Comparison of ENCODE assay signal across 16 mouse cellular contexts in genomic region chr3:34643067-34643466, GRCm38 (mm10). TPM values are rescaled to one million over a fixed set of nuclear protein-coding genes. Genes with fewer than 3 reads are reported as not detected.
DNase-seq lines count a peak whose midpoint lies in the region; ATAC-seq and TF ChIP-seq lines count a peak whose summit lies in the region.
"Had no signal": no experiment of that assay in that cellular context is flagged by ENCODE, and none has a peak within 500 bp of the region (broad histone marks: within the 10 kb centered on the region; RNA-seq: fewer than 3 reads in every experiment).

No protein-coding gene starts in this region.

- ATAC-seq in hindbrain, embryonic 13.5 days (ENCODE audit: low FRiP score) = no peak
- ATAC-seq in midbrain, postnatal 0 days (ENCODE audit: low FRiP score) = no peak
- no peak for ATAC-seq in megakaryocyte, adult 5-6 weeks (ENCODE audit: poor library complexity, severe bottlenecking)
- no peak for ATAC-seq in liver, postnatal 0 days

- H3K9ac ChIP-seq in ES-E14 (ENCODE audit: insufficient read depth, low read depth, low read length, poor library complexity, severe bottlenecking) = no peak overlapping the region
- 0 out of 2 replicates have a peak overlapping the region, but pooled peaks have one; percentile 69 for H3K9ac ChIP-seq in hindbrain, embryonic 13.5 days
- H3K9ac ChIP-seq in midbrain, postnatal 0 days (replicated peaks; ENCODE audit: low read length, poor library complexity, severe bottlenecking) = no peak overlapping the region
- no peak overlapping the region for H3K9ac ChIP-seq in liver, postnatal 0 days (replicated peaks)
- H3K9ac ChIP-seq: liver, embryonic 14.5 days had no signal

- WGBS in hindbrain, embryonic 13.5 days = 20% methylated on average over 5 of the region's 5 CpGs
- 30% methylated on average over 5 of the region's 5 CpGs for WGBS in midbrain, postnatal 0 days
- WGBS in liver, postnatal 0 days (ENCODE audit: insufficient replicate concordance) = 11% methylated on average over 5 of the region's 5 CpGs

- TF ChIP-seq EP300 in liver, postnatal 0 days (IDR thresholded peaks at IDR 0.05; ENCODE audit: low read depth) = no peak

- TF ChIP-seq CTCF in midbrain, postnatal 0 days (IDR thresholded peaks at IDR 0.05) = no peak
- no peak for TF ChIP-seq CTCF in liver, postnatal 0 days (IDR thresholded peaks at IDR 0.05; ENCODE audit: low read depth)

- H3K27me3 ChIP-seq in hindbrain, embryonic 13.5 days = peaks cover 71% of the 10 kb centered on the region
- H3K27me3 ChIP-seq in midbrain, postnatal 0 days (ENCODE audit: insufficient read depth, low read length) = peaks cover 21% of the 10 kb centered on the region
- H3K27me3 ChIP-seq in liver, postnatal 0 days (ENCODE audit: insufficient read depth, low read length) = peaks cover 92% of the 10 kb centered on the region
- H3K27me3 ChIP-seq: CH12.LX had no signal

- peak overlapping the region in 1 of 2 experiments; percentile 75; a peak in 2 of 4 replicates for H3K4me3 ChIP-seq in ES-E14 (ENCODE audit: insufficient read depth in 1 of 2, low read depth in 1 of 2, low read length in 2 of 2, poor library complexity in 1 of 2, severe bottlenecking in 1 of 2)
- H3K4me3 ChIP-seq in hindbrain, embryonic 13.5 days = no peak overlapping the region
- H3K4me3 ChIP-seq in midbrain, postnatal 0 days (ENCODE audit: low read depth, low read length) = no peak overlapping the region
- H3K4me3 ChIP-seq in liver, postnatal 0 days (ENCODE audit: low read depth, low read length) = no peak overlapping the region

- H3K27ac ChIP-seq in ES-E14 (ENCODE audit: insufficient read depth, low read depth, low read length, poor library complexity, severe bottlenecking) = no peak overlapping the region
- H3K27ac ChIP-seq in hindbrain, embryonic 13.5 days = peak overlapping the region; percentile 84
- 0 out of 2 replicates have a peak overlapping the region, but pooled peaks have one; percentile 18 for H3K27ac ChIP-seq in midbrain, postnatal 0 days (ENCODE audit: low read depth, low read length)
- H3K27ac ChIP-seq in liver, postnatal 0 days (ENCODE audit: low read depth) = no peak overlapping the region
- H3K27ac ChIP-seq: heart, embryonic 10.5 days; liver, embryonic 14.5 days; macrophage had no signal

- peaks cover 9 to 11% of the 10 kb centered on the region in 2 experiments for H3K4me1 ChIP-seq in ES-E14 (ENCODE audit: control insufficient read depth in 2 of 2, insufficient read depth in 2 of 2, low read length in 2 of 2, poor library complexity in 1 of 2)
- peaks cover 47% of the 10 kb centered on the region for H3K4me1 ChIP-seq in hindbrain, embryonic 13.5 days (replicated peaks)
- H3K4me1 ChIP-seq in midbrain, postnatal 0 days (ENCODE audit: insufficient read depth, low read length) = no peaks in the 10 kb centered on the region
- no peaks in the 10 kb centered on the region for H3K4me1 ChIP-seq in liver, postnatal 0 days (ENCODE audit: insufficient read depth)

- no peak for DNase-seq in ES-E14 (ENCODE audit: low read depth, low spot score)
- peak; percentile 9 for DNase-seq in embryo, embryonic 11 days
- DNase-seq in midbrain, postnatal 0 days (ENCODE audit: low spot score) = no peak
- no peak for DNase-seq in right cerebral cortex, postnatal 14 days
- no peak for DNase-seq in frontal cortex, postnatal 10 days (ENCODE audit: low spot score in 2 of 2)
- no peak for DNase-seq in liver, postnatal 0 days
- DNase-seq: adrenal gland, postnatal 14 days; spleen, adult 18-20 months had no signal

- H3K4me2 ChIP-seq in hindbrain, embryonic 13.5 days = peak overlapping the region; percentile 60
- H3K4me2 ChIP-seq in midbrain, postnatal 0 days (ENCODE audit: low read depth, low read length, poor library complexity, severe bottlenecking) = peak overlapping the region; percentile 50
- no peak overlapping the region for H3K4me2 ChIP-seq in liver, postnatal 0 days (ENCODE audit: low read depth, low read length)

- no peaks in the 10 kb centered on the region for H3K9me3 ChIP-seq in ES-E14 (ENCODE audit: control insufficient read depth, insufficient read depth, low read depth, low read length)
- H3K9me3 ChIP-seq in hindbrain, embryonic 13.5 days = no peaks in the 10 kb centered on the region
- no peaks in the 10 kb centered on the region for H3K9me3 ChIP-seq in midbrain, postnatal 0 days (ENCODE audit: low read length)
- no peaks in the 10 kb centered on the region for H3K9me3 ChIP-seq in liver, postnatal 0 days (ENCODE audit: low read length)
- H3K9me3 ChIP-seq: heart, embryonic 10.5 days had no signal

- in situ Hi-C loops in ES-E14 (cut with MboI; ENCODE audit: low sequenced_read_pairs in 2 of 2, unreplicated experiment in 2 of 2) = no loop called here

- no peaks in the 10 kb centered on the region for H3K36me3 ChIP-seq in ES-E14 (ENCODE audit: control insufficient read depth, insufficient read depth, low read length, poor library complexity, severe bottlenecking)
- H3K36me3 ChIP-seq in hindbrain, embryonic 13.5 days = no peaks in the 10 kb centered on the region
- no peaks in the 10 kb centered on the region for H3K36me3 ChIP-seq in midbrain, postnatal 0 days (ENCODE audit: insufficient read depth, low read length)
- no peaks in the 10 kb centered on the region for H3K36me3 ChIP-seq in liver, postnatal 0 days (replicated peaks; ENCODE audit: insufficient read depth, low read length)
- H3K36me3 ChIP-seq: heart, embryonic 10.5 days had no signal

TF ChIP-seq in ES-E14, 5 proteins besides CTCF, POLR2A, EP300 and RAD21:
- 0 out of 2 replicates have a peak, but pooled peaks have one; percentile 37 for TF ChIP-seq ZNF384 (IDR thresholded peaks at IDR 0.05; ENCODE audit: low read depth, low read length)
- no peak for TF ChIP-seq MAFK (IDR thresholded peaks at IDR 0.05; ENCODE audit: insufficient read depth, low read depth, low read length)

RNA-seq across cellular contexts. Expression of gene Sox2, which starts 7.1 kb away (rescaled TPM):
- 175 and 179 TPM in 2 replicates for total RNA-seq in ES-E14 (2012; rRNA removed)
- 16.9 and 19.2 TPM in 2 replicates for polyA plus RNA-seq in hindbrain, embryonic 13.5 days (2015; fragmentation: Nextera tagmentation; extraction: Ambion mirVana)
- total RNA-seq in midbrain, postnatal 0 days (2014; rRNA removed) = 77.8 and 79.1 TPM in 2 replicates
- 21.6 and 29.7 TPM in 2 replicates for polyA plus RNA-seq in midbrain, postnatal 0 days (2015; fragmentation: Nextera tagmentation; extraction: Ambion mirVana)
- not detected in 2 replicates for total RNA-seq in megakaryocyte, adult 5-6 weeks (2015)
- total RNA-seq in megakaryocyte, adult 5-6 weeks (2017) = not detected in 2 replicates
- not detected in 2 replicates for polyA plus RNA-seq in liver, postnatal 0 days (2015; fragmentation: Nextera tagmentation; extraction: Ambion mirVana)
- total RNA-seq: CH12.LX; common myeloid progenitor, adult 5-6 weeks; hematopoietic stem cell, adult 5-6 weeks had no signal
- polyA plus RNA-seq: macrophage had no signal

Comparison
In these comparisons a context has a peak if more than half of its experiments do, and no peak if none do; other contexts are left out.
1. H3K27ac ChIP-seq: peak in hindbrain, embryonic 13.5 days (single experiment) and midbrain, postnatal 0 days (single experiment); none in ES-E14 (single experiment) and liver, postnatal 0 days (single experiment).
2. RNA of gene Sox2, which starts 7.1 kb away (total RNA-seq): 175 to 179 TPM in ES-E14 and 77.8 to 79.1 TPM in midbrain, postnatal 0 days; not detected in megakaryocyte, adult 5-6 weeks; every median in the first group is over 10 times any median in the second.